Mouse (Mus musculus) frontal cortex, postnatal 14 days (tissue): Measurements from ENCODE around the gene Cacna1g.

Source experiments
- DNase-seq, 2 experiments: peaks; one replicate each; pipeline ENCODE4 v3.0.0; 2022; ENCODE audit warnings: low spot score in 2 of 2

The Cacna1g gene

GRCm38 (mm10) chr11:94481963-94482362 lies 8.0 kb upstream of the Cacna1g start:
- DNase-seq: no peak

GRCm38 (mm10) chr11:94480382-94480781 lies 6.4 kb upstream of the Cacna1g start:
- DNase-seq: no peak

- no peak for DNase-seq
These were observed 3.7 kb upstream of the Cacna1g start for GRCm38 (mm10) chr11:94477651-94478050.

DNA sequence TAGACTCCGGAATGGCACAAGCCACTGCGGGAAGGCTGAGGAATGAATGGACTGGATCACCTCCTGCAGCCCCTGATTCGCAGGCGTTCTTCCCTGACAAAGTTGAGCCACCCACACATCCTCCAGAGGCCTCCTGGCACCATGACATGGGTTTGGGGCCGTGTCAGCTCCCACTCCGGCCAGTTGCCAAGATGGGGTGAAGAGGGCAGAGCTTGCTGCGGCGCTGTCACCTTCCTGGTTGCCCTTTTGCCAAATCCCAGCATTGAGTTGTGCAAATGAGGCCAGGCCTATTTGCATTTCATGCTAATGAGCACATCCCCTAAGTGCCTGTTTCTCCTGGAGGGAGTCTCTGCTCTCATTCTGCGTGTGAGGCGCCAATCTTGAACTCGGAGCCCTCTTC lies 1.7 kb upstream of the Cacna1g start:
- no peak for DNase-seq

DNA sequence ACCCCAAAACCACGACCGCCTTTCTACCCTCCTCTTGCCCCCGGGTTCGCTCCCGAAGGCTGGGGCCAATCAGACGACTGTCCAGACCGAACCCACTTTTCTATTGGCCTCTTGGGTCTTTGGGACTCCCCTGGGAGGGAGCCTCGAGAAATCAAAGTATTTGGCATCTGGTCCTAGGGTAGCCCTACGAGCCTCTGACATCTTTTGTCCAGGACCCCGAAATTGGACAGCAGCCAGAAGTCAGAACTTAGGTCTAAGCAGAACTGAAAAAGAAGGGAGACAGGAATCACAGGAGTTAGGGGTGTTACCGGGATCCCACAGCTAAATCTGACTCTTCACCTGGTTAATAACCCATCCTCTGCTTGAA lies 529 bp upstream of the Cacna1g start:
- no peak for DNase-seq

GRCm38 (mm10) chr11:94472916-94473706 lies 887 bp downstream of the Cacna1g start:
- DNase-seq: no peak

DNA sequence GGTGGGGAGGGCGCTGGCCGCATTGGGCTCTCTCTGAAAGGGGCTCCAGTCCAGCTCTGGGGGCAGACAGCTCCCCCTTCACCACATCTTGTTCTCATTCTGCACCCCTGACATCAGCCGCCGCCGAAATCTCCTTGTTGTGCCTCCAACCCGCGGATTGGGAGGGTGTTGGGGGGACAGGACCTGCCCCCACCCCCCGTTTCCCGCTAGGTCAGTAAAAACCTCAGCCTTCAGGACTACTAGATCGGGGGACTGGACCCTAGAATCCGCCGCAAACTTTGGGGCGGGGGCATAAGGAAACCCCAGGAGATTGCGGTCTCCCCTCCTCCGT lies 1.4 kb downstream of the Cacna1g start:
- DNase-seq: no peak

GRCm38 (mm10) chr11:94471740-94472584 lies 2.0 kb downstream of the Cacna1g start:
- DNase-seq: no peak

DNA sequence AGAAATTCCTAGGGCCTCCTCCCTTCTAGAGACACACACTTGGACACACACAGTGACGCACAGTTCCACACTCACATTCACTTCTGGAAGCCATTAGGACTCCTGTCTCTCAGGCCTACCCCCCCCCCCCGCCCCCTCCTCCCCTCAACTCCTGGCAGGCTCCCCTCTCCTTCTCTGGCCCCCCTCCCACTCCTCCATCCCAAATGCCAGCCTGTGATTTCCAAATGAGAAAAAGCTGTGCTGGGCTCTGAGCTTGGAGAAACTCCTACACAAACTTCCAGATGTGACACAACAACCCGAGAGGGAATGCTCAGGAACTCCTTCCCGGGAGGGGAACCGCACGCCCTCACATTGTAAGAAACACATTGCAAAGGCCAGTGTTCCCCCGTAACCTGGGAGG lies 3.6 kb downstream of the Cacna1g start:
- DNase-seq: no peak

DNA sequence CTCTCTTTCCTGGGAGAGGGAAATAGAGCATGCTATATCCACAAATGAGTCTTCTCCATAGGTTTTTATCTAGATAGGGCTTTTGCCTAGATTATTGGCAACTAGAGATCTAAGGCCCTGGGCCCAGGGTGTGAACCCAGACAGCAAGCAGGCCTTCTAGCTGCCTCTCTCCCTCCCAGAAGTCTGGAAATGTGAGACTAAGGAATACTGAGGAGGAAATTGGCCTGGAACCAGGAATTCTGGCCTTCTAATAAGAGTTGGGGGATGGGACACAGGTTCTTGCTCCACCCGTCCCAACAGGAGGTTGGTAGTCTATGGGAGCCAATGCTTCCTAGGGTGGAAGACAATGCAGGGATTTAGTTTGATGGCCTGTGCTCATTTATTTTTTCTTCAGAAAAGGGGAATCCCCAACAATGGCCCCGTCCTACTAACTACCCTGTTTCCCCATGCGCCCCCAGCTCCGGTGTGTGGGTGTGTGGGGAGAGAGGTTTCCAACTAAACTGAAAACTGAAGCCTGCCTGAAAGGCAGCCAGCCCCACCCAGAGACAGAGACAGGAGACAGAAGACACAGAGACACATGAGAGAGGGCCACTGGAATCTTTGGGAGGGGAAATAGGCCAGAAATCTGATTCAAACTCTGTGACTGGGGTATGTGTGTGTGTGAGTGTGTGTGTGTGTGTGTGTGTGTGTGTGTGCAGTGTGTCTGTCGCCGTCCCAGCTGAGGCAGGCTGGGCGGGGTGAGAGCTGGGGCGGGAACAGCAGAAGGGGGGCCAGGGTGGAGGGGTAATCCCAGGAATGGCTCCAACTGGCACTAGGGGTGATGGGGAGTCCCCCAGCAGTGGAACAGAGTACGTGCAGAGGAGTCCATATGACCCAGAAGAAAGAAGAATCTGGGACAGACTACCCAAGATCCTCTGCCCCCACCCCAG lies 4.6 kb downstream of the Cacna1g start:
- DNase-seq: no peak

DNA sequence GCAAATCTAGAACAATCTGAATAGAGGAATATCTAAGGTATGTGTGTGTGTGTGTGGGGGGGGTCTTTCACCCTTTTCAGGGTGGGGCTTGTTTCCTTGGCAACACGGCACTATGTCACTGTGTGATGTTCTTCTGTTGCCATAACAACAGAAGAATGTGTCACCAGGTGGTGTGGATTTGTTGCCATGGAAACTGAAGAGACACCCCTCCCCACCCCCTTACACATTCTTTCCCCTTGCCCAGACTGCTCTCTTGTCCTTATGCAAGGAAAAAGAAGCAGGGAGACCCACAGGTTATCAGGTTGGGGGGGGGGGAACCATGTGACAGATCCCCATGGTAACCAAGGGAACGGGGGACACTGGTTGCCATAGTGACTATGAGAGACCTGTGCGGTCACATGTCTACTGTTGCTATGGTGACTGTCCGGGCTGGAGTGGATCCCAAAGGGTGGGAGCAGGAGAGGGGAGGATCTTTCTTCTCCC lies 5.4 kb downstream of the Cacna1g start:
- DNase-seq: peak; percentile 62 to 80

GRCm38 (mm10) chr11:94466333-94466855 lies 7.6 kb downstream of the Cacna1g start:
- DNase-seq: no peak

DNA sequence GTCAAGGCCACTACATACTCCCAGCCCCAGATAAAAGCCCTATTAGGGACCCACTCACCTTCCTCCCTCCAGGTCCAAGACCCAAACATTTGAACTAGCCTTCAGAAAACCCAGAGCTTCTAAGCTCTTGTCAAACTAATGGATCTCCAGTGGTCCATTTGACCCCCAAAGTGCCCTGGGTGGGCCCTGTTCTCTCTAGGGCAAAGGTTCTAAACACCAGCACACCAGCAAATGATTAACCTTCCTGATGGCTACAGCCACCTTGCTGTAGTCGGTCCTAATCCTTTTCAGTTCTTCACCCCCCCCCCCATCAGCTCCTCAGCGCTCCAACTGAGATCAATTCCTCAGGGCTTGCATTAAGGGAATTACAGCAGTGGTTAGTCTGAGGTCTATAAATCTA lies 9.8 kb downstream of the Cacna1g start:
- DNase-seq: no peak

DNA sequence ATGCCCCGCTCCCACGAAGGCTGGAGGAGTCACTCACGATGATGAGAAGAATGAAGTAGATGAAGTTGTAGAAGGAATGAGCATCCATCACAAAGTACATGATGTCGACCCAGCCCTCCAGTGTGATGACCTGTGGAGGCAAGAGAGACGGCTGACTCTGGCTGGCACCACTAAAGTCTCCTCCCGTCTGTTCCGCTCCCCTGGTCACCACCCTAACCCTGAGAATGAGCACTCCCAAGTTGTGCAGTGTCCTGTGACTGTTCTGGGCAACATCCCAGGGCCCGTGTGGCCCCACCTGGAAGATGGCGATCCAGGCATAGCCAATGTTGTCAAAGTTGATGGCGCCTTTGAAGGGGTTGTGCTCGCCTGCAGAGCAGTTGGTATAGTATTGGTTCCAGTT lies 12.1 kb downstream of the Cacna1g start:
- DNase-seq: no peak

DNA sequence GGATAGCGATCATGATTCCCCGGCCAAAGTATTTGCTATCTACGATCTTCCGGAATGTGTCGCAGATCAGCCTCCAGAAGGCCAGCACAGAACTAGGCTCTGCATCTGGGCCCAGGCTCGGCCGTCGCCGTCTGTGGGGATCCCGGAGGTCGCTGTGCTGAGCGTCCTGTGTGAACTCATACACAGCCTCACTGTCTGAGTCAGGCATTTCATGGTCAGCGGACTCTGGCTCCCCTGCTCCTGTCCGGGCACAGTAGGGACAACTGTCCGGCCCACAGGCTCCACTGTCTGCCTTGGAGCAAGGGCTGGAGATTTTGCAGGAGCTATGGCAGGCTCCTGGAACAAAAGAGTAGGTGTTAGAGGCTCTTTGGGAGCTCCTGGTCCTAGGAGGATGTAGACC lies 17.0 kb downstream of the Cacna1g start:
- DNase-seq: no peak

DNA sequence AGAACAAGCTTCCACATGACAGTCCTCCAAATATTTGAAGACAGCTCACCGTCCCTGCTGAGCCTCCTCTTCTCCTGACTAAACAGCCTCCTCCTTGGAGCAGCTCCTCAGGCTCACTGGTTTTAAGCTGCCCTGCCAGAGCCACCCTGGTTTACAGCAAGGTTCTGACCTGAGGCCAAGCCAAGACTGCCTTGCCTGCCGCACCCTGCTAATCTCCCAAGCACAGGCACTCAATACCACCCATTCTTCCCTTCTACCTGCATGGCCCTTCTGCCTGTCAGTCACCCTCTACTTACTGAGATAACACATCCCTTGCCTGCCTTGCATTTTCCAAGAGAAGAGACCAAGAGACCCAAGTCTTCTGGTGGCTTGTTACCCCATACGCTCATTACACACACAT lies 17.7 kb downstream of the Cacna1g start:
- DNase-seq: no peak

DNA sequence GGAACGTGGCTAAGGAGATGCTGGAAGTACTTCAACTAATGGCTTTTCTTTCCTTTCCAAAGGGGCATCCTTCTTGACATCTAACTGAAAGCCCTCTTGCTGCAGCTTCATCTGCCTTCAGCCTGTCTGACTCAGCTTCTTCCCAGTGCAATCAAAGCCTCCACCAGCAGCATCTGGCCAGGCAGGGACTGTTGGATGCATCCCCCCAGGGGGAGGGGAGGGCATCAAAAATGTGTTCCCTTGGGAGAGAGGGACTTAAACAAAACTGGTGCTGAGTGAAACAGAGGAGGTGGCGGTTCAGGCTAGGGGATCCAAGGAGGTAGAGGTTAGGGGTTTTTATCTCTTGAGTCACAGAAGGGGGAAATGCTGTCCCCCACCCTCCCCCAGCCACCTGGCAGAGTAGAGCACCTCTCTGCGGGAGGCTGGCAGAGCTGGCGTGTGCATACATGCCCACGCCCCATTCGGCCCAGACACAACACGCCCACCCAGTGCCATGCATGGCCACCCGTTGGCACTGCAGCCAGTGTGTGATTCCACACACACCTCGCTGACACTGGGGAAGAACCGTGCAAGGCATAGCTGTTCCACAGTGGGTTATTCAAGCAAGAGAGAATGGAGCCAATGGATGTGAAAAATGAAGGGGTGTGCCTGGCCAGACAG lies 18.7 kb downstream of the Cacna1g start:
- DNase-seq: no peak

- no peak for DNase-seq
These were observed 19.2 kb downstream of the Cacna1g start for GRCm38 (mm10) chr11:94454756-94455155.

DNA sequence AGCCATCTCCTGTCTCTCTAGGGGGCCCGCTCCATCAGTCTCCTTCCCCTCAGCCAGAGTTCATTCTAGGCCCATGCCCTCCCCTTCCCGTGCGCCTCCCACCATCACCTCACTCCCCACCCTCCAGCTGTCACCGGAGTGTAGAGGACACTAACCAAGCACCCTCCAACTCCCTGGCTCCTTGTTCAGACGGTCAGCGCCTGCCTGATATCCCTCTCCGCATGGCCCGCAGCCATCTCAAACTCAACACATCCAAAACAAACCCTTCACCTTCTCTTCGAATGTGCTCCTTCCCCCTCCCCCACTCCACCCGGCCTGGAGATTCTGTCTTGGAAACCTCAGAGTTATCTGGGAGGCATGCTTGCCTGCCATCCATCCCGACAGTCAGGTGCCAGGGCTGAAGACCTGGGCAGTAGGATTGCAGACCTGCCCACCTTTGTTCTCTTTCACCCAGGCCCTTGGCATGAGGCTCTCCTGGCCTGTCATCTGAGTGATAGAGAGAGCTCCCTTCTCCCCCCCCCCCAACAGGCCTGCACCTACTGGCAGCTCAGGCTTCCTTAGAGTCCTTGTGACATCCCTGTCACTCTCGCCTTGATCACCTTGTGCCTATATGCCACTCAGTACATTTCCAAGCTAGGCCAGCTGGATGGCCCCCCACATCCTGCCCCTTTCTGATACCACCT lies 22.8 kb downstream of the Cacna1g start:
- DNase-seq: no peak

DNA sequence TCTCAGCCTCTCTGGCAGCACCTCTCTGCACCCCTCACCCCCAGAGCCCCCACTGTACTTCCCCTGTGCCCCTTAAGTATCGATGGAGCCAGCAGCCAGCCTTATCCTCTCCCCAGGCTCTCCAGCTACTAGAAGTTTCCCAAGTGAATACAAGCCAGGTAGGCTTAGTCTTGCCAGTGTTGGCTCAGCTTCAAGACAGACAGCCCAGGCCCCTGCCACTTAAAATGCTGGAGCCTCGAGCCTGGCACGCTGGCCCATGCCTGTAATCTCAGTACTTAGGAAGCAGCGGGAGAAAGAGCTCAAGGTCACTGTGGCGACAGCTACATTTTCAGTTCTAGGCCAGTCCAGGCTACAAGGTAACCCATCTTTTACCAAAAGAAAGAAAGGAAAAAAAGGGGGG lies 24.1 kb downstream of the Cacna1g start:
- DNase-seq: no peak

DNA sequence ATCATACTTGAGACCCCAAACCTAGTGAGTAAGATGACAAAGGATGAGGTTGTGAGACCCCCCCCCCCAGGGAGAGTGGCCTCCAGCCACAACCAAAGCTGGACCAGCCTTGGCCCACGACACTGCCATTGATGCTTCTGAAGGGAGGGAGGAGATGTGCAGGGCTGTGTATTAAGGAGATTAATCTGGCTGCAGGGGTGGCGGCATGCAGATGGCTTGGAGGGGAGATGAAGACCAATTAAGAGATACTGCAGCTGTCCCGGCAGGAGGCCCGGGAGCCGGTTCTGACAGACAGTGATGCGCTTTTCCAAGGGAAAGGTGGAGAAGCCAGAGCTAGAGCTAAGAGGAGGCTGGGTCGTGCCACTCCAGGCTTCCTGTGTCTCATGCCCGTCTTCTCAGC lies 24.8 kb downstream of the Cacna1g start:
- DNase-seq: no peak
